Mouse (Mus musculus) limb, embryonic 13.5 days (tissue): ENCODE data around the gene Zfp282. TPM values are rescaled to one million over a fixed set of nuclear protein-coding genes. Genes with fewer than 3 reads are reported as not detected.

Experiments used
- ATAC-seq: fragments of 200-750 bp; cut with Nextera tagmentation; 2 replicates; pipeline ENCODE4 v1.8.0; 2017; ENCODE audit warnings: low read depth, moderate number of reproducible peaks, moderate TSS enrichment; ENCODE audit not compliant: low FRiP score
- H3K27ac ChIP-seq: fragments of 300-500 bp; sonication (generic); 2 replicates; pipeline ENCODE4 v1.5.1; 2015; ENCODE audit warnings: inconsistent platforms, mild to moderate bottlenecking, moderate library complexity
- H3K27me3 ChIP-seq: fragments of 300-500 bp; sonication (generic); 2 replicates; pipeline ENCODE4 v1.6.1; 2015; ENCODE audit warnings: mild to moderate bottlenecking, inconsistent platforms
- H3K36me3 ChIP-seq: fragments of 300-500 bp; sonication (generic); 2 replicates; pipeline ENCODE4 v1.6.1; 2015; ENCODE audit warnings: inconsistent platforms, mild to moderate bottlenecking, moderate library complexity
- H3K4me1 ChIP-seq: fragments of 300-500 bp; sonication (generic); 2 replicates; pipeline ENCODE4 v1.6.1; 2015; ENCODE audit warnings: inconsistent platforms
- H3K4me2 ChIP-seq: fragments of 300-500 bp; sonication (generic); replicated peaks from 2 replicates; pipeline ENCODE4 v1.6.1; 2015; ENCODE audit warnings: inconsistent platforms, mild to moderate bottlenecking, moderate library complexity
- H3K4me3 ChIP-seq: fragments of 300-500 bp; sonication (generic); 2 replicates; pipeline ENCODE4 v1.5.1; 2015; ENCODE audit warnings: moderate library complexity, mild to moderate bottlenecking, inconsistent platforms
- H3K9ac ChIP-seq: fragments of 300-500 bp; sonication (generic); 2 replicates; pipeline ENCODE4 v1.6.1; 2015; ENCODE audit warnings: mild to moderate bottlenecking, inconsistent platforms
- H3K9me3 ChIP-seq: fragments of 300-500 bp; sonication (generic); 2 replicates; pipeline ENCODE4 v1.6.1; 2016; ENCODE audit warnings: inconsistent platforms
- WGBS: fragments of 180-500 bp; shearing (Covaris S2); methylation state at CpG from one replicate; pipeline ENCODE4 v1.1.7; 2015; 5-methylcytosine and 5-hydroxymethylcytosine counted together
- polyA plus RNA-seq: library from polyadenylated mRNA; unstranded; fragments of >200 nt; fragmentation: Nextera tagmentation; extraction: Ambion mirVana; gene quantifications from 2 replicates; pipeline ENCODE4 v1.2.1, GENCODE M21; 2015

The Zfp282 gene
- 21.6 and 22.4 TPM in 2 replicates for polyA plus RNA-seq

DNA sequence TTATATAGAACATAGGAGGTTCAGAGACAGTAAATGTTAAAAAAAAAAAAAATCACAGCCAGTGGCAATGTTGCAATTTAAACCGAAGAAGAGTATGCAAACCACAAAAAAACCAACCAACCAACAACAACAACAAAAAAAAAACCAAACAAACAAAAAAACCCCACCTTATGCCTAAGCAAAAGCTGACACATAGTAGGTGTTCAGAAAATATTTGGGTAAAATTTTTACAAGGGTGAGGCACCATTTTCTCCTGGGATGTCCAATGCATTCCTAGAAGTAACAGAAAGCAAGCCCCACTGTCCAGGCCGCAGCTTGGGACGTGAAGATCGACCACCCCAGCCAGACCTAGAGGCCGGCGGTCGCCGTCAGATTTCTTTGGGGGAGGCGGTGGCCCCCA is at the start of gene Zfp282:
Zfp282 (plus strand) TSS at position 147 of the 400 bp plus-strand sequence.
- no peak for ATAC-seq
- peaks cover 18% of the 10 kb centered on the region for H3K4me1 ChIP-seq
- peaks cover 27% of the 10 kb centered on the region for H3K36me3 ChIP-seq
- WGBS, result 6% methylated on average over 9 of the region's 9 CpGs
- peak within 1 kb of the TSS; percentile 98 for H3K9ac ChIP-seq
- peak within 1 kb of the TSS; percentile 94 for H3K4me2 ChIP-seq
- peak within 1 kb of the TSS; percentile 97 for H3K27ac ChIP-seq
- H3K4me3 ChIP-seq, result peak within 1 kb of the TSS; percentile 95
- H3K27me3 ChIP-seq, result no peaks in the 10 kb centered on the region
- no peaks in the 10 kb centered on the region for H3K9me3 ChIP-seq

DNA sequence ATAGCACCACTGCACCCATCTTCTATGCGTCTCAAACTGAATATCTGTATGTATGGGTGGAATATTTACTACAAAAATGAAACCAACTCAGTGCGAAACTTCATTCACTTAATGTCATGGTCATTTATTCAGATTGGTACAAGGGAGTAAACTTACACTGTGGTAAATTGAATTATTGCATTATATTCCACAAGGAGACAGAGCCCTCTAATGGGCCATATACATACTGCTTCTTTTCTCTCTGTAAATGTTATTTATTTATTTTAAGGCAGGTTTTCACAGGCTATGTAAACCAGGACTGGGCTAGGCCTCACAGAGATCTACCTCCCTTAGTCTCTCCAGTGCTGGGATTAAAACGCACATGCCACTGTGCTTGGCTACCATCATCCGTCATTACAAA is 49.5 kb upstream of the Zfp282 start:
- WGBS, result 97% methylated on average over 4 of the region's 4 CpGs

DNA sequence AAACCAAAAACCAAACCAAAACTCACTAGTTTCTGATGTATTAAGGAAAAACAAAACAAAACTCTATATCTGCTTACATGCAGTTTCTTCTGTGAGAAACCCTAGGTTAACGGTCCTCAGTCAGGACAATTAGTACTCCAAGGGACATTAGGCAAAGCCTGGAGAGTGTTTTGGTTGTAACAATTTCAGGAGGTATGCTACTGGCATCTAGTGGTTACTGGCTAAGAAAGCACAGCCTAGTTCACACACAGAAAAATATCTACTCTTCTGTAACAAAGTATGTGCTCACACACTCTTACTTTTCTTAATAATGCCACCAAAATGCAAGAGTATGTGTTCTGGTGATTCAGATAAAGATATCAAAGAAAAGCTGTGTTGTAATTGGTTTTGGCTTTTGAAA is 48.1 kb upstream of the Zfp282 start:
- no peak overlapping the region for H3K9ac ChIP-seq
- peak overlapping the region; percentile 59 for H3K4me2 ChIP-seq

More for the DNA sequence above, 49.5 kb upstream of the Zfp282 start:
- H3K4me1 ChIP-seq, result peaks cover 14% of the 10 kb centered on the region
- H3K27ac ChIP-seq, result no peak overlapping the region
- no peak for ATAC-seq
- peaks cover 31% of the 10 kb centered on the region for H3K36me3 ChIP-seq
- no peaks in the 10 kb centered on the region for H3K9me3 ChIP-seq
- H3K9ac ChIP-seq, result no peak overlapping the region
- H3K4me3 ChIP-seq, result no peak overlapping the region
- no peaks in the 10 kb centered on the region for H3K27me3 ChIP-seq
- H3K4me2 ChIP-seq, result no peak overlapping the region

DNA sequence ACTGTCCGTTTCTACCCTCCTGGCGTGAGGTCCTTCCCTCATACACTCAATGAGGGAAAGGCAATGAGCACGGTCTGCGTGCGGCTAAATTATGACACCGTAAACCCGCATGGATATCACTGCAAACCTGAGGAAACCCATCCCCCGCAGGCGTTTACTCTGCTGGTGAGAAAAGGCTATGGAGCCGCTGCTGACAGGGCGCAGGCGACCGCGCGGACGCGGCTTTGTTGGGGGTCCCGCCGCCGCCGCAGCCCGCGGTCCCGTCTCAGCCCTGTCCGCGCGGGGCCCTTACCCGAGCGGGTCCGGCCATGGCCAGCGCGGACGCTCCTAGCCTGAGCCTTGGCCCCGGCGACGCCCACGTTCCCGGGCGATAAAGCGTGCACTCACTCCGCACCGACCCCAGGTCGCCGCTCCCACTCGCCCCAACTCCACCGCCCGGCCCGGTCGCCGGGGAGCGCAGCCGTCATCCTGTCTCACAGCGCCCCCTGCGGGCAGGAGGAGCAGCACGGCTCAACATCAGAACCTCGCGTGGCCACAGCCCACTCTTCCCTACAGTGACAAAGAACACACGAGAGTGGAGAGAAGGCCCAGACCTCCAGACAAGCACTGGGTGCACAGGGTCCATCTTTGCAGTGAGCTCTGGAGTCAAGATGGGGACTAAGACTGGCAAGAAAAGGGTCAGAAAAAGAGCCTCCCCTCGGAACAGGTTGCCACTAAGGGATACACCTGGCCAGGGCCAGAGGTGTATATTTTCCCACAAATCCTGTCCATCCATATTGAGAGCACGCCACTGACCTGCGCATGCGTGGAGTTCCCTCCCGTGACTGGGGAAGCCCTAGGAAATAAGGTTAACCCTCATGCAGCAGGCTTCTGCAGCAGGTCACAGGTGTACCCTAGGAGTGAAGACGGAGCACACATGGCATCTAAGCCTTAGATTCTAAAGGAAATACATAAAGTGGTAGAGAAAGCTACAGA is 46.6 kb upstream of the Zfp282 start, which contains the start of gene Zfp786:
Zfp786 (minus strand) TSS at position 764 of the 975 bp plus-strand sequence.
- Histone ChIP-seq H3K36me3 (peaks cover 5% of the 10 kb centered on the region; the same call in 1 of the 2 replicates), H3K4me2 (peak within 1 kb of the TSS; percentile 59), H3K4me3 (peak within 1 kb of the TSS; percentile 84), H3K27ac (peak within 1 kb of the TSS; percentile 84), H3K9ac (peak within 1 kb of the TSS; percentile 88), H3K9me3 (no peaks in the 10 kb centered on the region), H3K4me1 (peaks cover 14% of the 10 kb centered on the region), H3K27me3 (no peaks in the 10 kb centered on the region)
- WGBS, result 1% methylated on average over 64 of the region's 64 CpGs
- peak; percentile 91 for ATAC-seq

More for the DNA sequence above, 48.1 kb upstream of the Zfp282 start:
- H3K4me1 ChIP-seq, result peaks cover 14% of the 10 kb centered on the region
- H3K27ac ChIP-seq, result no peak overlapping the region
- 24% methylated on average over 1 of the region's 1 CpGs for WGBS
- H3K4me3 ChIP-seq, result peak overlapping the region; percentile 84; the same call in 1 of the 2 replicates
- H3K9me3 ChIP-seq, result no peaks in the 10 kb centered on the region
- H3K27me3 ChIP-seq, result no peaks in the 10 kb centered on the region
- no peak for ATAC-seq
- H3K36me3 ChIP-seq, result peaks cover 20% of the 10 kb centered on the region

DNA sequence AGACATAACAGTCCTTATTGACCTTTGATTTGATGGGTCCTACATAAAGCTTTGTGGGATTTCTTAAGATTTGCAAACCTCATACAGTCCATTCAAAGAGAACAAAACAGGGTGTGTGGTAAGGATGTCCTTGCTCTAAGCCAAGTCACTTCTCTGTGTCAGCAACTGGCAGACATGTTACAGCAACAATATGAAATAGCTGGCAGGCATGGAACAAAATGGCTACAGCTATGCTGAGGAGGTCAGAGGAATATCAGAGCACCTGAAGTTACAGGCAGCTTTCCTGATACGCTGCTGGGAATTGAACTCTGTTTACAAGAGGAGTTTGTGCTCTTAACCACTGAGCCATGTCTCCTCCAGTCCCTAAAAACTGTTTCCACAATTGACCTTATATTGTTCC is 44.8 kb upstream of the Zfp282 start:
- H3K4me1 ChIP-seq, result peaks cover 20% of the 10 kb centered on the region
- no peak overlapping the region for H3K9ac ChIP-seq
- ATAC-seq, result no peak
- H3K4me2 ChIP-seq, result no peak overlapping the region
- H3K4me3 ChIP-seq, result no peak overlapping the region
- no peaks in the 10 kb centered on the region for H3K9me3 ChIP-seq
- no peaks in the 10 kb centered on the region for H3K27me3 ChIP-seq
- WGBS, result 66% methylated on average over 1 of the region's 1 CpGs
- no peaks in the 10 kb centered on the region for H3K36me3 ChIP-seq
- no peak overlapping the region for H3K27ac ChIP-seq

DNA sequence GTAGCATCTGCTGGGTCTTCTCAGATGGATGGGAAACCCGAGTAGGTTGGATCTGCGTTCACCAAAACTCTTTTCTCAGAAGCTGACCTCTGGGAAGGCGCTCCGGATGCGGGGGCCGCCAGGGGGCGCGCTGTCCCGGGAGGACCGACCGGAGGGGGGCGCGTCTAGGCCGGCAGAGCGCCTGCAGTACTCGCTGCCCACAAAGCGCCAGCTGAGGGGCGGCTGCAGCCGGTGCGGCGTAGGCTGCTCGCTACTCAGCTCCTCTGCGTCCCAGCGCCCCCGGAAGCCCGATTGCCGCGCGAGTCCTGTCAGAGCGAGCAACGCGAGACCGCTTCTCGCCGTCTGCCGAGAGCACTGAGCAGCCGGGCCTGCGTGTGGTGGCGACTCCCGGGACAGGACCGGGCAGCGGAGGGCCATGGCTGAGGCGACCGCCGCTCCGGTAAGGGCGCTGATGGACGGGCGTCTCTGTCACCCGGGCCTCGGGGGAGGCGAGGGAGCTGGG is 41.5 kb upstream of the Zfp282 start, which contains the start of gene Zfp398:
Zfp398 (plus strand) TSS at position 180 of the 502 bp plus-strand sequence.
- H3K4me3 ChIP-seq, result peak within 1 kb of the TSS; percentile 97
- H3K4me1 ChIP-seq, result peaks cover 15% of the 10 kb centered on the region; the same call in 1 of the 2 replicates
- ATAC-seq, result peak; percentile 96
- peak within 1 kb of the TSS; percentile 92 for H3K27ac ChIP-seq
- under 1% methylated on average over 52 of the region's 52 CpGs for WGBS
- peak within 1 kb of the TSS; percentile 96 for H3K9ac ChIP-seq
- H3K4me2 ChIP-seq, result peak within 1 kb of the TSS; percentile 78
- H3K36me3 ChIP-seq, result peaks cover 7% of the 10 kb centered on the region
- no peaks in the 10 kb centered on the region for H3K27me3 ChIP-seq
- H3K9me3 ChIP-seq, result no peaks in the 10 kb centered on the region

DNA sequence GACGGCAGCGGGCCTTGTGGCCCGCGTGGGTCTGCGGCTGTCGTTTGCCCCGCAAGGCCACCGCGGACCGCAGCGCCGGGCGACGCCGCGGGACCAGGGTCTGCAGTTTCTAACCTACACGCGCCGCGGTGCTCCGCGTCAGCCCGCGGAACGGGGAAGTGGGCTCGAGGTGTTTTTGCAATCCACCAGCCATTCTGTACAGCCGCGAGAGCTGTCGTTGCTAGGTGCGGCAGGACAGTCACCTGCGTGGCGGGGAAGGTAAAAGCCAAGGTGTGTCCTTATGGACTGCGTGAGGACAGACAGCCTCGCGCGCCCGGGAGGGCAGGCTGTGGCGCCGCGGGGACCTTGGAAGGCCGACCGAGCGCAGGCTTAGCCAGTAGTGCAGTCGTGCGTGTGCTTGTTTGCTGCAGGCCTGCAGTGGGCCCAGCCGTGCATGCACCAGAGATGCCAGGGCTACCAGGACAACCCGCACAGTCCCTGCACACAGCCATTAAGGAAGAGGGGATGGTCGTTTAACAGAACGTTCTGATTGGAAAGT is 41.0 kb upstream of the Zfp282 start:
- WGBS, result under 1% methylated on average over 49 of the region's 49 CpGs
- peak overlapping the region; percentile 97 for H3K4me3 ChIP-seq
- no peaks in the 10 kb centered on the region for H3K27me3 ChIP-seq
- peak overlapping the region; percentile 92 for H3K27ac ChIP-seq
- no peaks in the 10 kb centered on the region for H3K9me3 ChIP-seq
- peak; percentile 60 for ATAC-seq
- H3K9ac ChIP-seq, result peak overlapping the region; percentile 96
- H3K4me1 ChIP-seq, result 0 out of 2 replicates have a peak, but pooled peaks cover 11% of the 10 kb centered on the region
- H3K36me3 ChIP-seq, result peaks cover 12% of the 10 kb centered on the region
- peak overlapping the region; percentile 78 for H3K4me2 ChIP-seq

GRCm38 (mm10) chr6:47837630-47838029 is 39.4 kb upstream of the Zfp282 start:
- no peak overlapping the region for H3K27ac ChIP-seq
- H3K4me2 ChIP-seq, result no peak overlapping the region
- H3K9me3 ChIP-seq, result no peaks in the 10 kb centered on the region
- no peak overlapping the region for H3K9ac ChIP-seq
- 0 out of 2 replicates have a peak, but pooled peaks cover 11% of the 10 kb centered on the region for H3K4me1 ChIP-seq
- H3K27me3 ChIP-seq, result no peaks in the 10 kb centered on the region
- ATAC-seq, result no peak
- 84% methylated on average over 2 of the region's 2 CpGs for WGBS
- H3K4me3 ChIP-seq, result no peak overlapping the region
- H3K36me3 ChIP-seq, result peaks cover 15% of the 10 kb centered on the region

DNA sequence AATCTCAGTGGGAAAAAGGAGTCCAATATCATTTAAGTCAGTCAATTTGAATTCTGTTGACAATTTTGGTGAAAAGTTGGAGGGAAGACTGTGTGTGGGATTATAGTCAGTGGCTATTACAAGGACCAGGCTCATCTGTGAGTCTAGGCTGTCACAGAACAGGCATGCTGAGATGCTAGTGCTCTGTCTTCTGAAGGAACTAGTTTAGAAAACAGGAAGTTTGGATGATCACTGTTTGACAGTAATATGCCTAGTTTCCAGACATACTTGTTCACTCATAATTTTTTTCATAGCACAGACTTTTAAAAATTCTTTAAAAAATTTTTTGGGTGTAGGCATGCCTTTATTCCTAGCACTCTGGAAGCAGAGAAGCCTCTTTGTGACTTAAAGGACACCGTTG is 35.9 kb upstream of the Zfp282 start:
- Histone ChIP-seq H3K27me3 (no peaks in the 10 kb centered on the region), H3K9me3 (no peaks in the 10 kb centered on the region), H3K27ac (no peak overlapping the region), H3K36me3 (peaks cover 29% of the 10 kb centered on the region), H3K4me2 (no peak overlapping the region), H3K4me1 (0 out of 2 replicates have a peak, but pooled peaks cover 11% of the 10 kb centered on the region), H3K4me3 (no peak overlapping the region), H3K9ac (no peak overlapping the region)
- ATAC-seq, result no peak
- WGBS, result 96% methylated on average over 1 of the region's 1 CpGs

GRCm38 (mm10) chr6:47841831-47842230 is 35.2 kb upstream of the Zfp282 start:
- 91% methylated on average over 2 of the region's 2 CpGs for WGBS
- H3K36me3 ChIP-seq, result peaks cover 29% of the 10 kb centered on the region
- H3K27me3 ChIP-seq, result no peaks in the 10 kb centered on the region
- no peak overlapping the region for H3K27ac ChIP-seq
- H3K9ac ChIP-seq, result no peak overlapping the region
- H3K4me1 ChIP-seq, result 0 out of 2 replicates have a peak, but pooled peaks cover 9% of the 10 kb centered on the region
- H3K4me2 ChIP-seq, result no peak overlapping the region
- ATAC-seq, result no peak
- no peak overlapping the region for H3K4me3 ChIP-seq
- no peaks in the 10 kb centered on the region for H3K9me3 ChIP-seq

DNA sequence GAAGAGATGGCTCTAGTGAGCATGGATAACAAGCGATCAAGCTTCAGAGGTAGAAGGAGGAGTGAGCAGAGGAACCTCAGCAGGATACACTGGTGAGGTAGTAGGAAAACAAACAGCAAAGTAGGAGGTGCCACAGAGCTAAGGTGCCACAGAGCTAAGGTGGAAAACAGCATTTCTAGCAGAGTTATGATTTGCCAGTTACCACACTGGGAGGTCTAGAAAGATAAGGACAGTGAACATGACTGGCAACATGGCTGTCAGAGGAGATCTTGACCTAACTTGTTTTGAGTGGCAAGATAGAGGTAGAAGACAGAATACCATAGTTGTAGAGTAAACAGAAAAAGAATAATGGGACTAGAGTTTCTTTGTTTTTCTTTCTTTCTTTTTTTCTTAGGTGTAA is 34.7 kb upstream of the Zfp282 start:
- Histone ChIP-seq H3K9ac (no peak overlapping the region), H3K36me3 (peaks cover 29% of the 10 kb centered on the region), H3K9me3 (no peaks in the 10 kb centered on the region), H3K27me3 (no peaks in the 10 kb centered on the region), H3K4me1 (0 out of 2 replicates have a peak, but pooled peaks cover 6% of the 10 kb centered on the region), H3K4me3 (no peak overlapping the region), H3K27ac (no peak overlapping the region), H3K4me2 (no peak overlapping the region)
- WGBS, result 94% methylated on average over 1 of the region's 1 CpGs
- no peak for ATAC-seq

DNA sequence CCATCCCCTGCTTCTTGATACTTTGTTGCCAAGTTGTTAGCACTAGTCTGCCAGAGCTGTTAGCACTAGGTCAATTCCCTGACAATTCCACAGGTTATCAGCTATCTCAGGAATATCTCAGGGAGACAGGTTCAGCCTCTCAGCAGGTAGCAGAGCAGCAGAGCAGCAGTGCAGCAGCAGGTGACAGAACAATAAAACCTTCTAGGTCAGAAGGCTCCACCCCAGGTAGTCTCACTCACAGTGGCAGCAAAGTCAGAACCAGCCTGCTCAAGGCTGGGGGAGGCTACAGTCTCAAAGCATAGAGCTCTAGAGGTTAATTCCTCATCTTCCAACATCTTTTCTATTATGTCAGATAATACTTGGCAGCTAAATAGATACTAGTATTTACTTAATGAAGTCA is 31.2 kb upstream of the Zfp282 start:
- no peaks in the 10 kb centered on the region for H3K4me1 ChIP-seq
- H3K27me3 ChIP-seq, result no peaks in the 10 kb centered on the region
- no peak overlapping the region for H3K9ac ChIP-seq
- no peak overlapping the region for H3K4me2 ChIP-seq
- ATAC-seq, result no peak
- H3K4me3 ChIP-seq, result no peak overlapping the region
- H3K27ac ChIP-seq, result no peak overlapping the region
- H3K9me3 ChIP-seq, result no peaks in the 10 kb centered on the region
- H3K36me3 ChIP-seq, result peaks cover 20% of the 10 kb centered on the region
